Mouse (Mus musculus) kidney, embryonic 16.5 days (tissue): ENCODE measurements around the gene Zfp513. TPM values are rescaled to one million over a fixed set of nuclear protein-coding genes. Genes with fewer than 3 reads are reported as not detected.

ENCODE experiments used
- ATAC-seq: fragments of 200-750 bp; cut with Nextera tagmentation; 2 replicates; pipeline ENCODE4 v1.8.0; 2017; ENCODE audit warnings: moderate TSS enrichment; ENCODE audit not compliant: low FRiP score, low TSS enrichment
- H3K27ac ChIP-seq: fragments of 300-500 bp; sonication (generic); 2 replicates; pipeline ENCODE4 v1.5.1; 2014; ENCODE audit warnings: low read length
- H3K27me3 ChIP-seq: fragments of 300-500 bp; sonication (generic); 2 replicates; pipeline ENCODE4 v1.6.1; 2014; ENCODE audit warnings: low read length, control low read depth, mixed read lengths; ENCODE audit not compliant: insufficient read depth
- H3K36me3 ChIP-seq: fragments of 300-500 bp; sonication (generic); 2 replicates; pipeline ENCODE4 v1.6.1; 2014; ENCODE audit warnings: low read length, control low read depth, mixed read lengths; ENCODE audit not compliant: insufficient read depth
- H3K4me1 ChIP-seq: fragments of 300-500 bp; sonication (generic); 2 replicates; pipeline ENCODE4 v1.6.1; 2014; ENCODE audit warnings: low read length, control low read depth, mixed read lengths; ENCODE audit not compliant: insufficient read depth
- H3K4me2 ChIP-seq: fragments of 300-500 bp; sonication (generic); replicated peaks from 2 replicates; pipeline ENCODE4 v1.6.1; 2014; ENCODE audit warnings: low read depth, low read length
- H3K4me3 ChIP-seq: fragments of 300-500 bp; sonication (generic); 2 replicates; pipeline ENCODE4 v1.5.1; 2014; ENCODE audit warnings: mild to moderate bottlenecking, low read length
- H3K9ac ChIP-seq: fragments of 300-500 bp; sonication (generic); replicated peaks from 2 replicates; pipeline ENCODE4 v1.6.1; 2014; ENCODE audit warnings: low read length
- H3K9me3 ChIP-seq: fragments of 300-500 bp; sonication (generic); 2 replicates; pipeline ENCODE4 v1.6.1; 2016; ENCODE audit warnings: low read length, control low read depth
- WGBS: fragments of 180-500 bp; shearing (Covaris S2); extraction: QIAGEN DNeasy Blood & Tissue Kit; methylation state at CpG from one replicate; pipeline ENCODE4 v1.1.7; 2014; 5-methylcytosine and 5-hydroxymethylcytosine counted together
- polyA plus RNA-seq: library from polyadenylated mRNA; unstranded; fragments of >200 nt; fragmentation: Nextera tagmentation; extraction: Ambion mirVana; gene quantifications from 2 replicates; pipeline ENCODE4 v1.2.1, GENCODE M21; 2015

Zfp513 gene
- polyA plus RNA-seq, 1 experiment from 2014 or later: 9.9 TPM

- no peak overlapping the region for H3K4me2 ChIP-seq
- no peak overlapping the region for H3K4me3 ChIP-seq
- peaks cover 8% of the 10 kb centered on the region for H3K4me1 ChIP-seq
- no peaks in the 10 kb centered on the region for H3K27me3 ChIP-seq
- no peaks in the 10 kb centered on the region for H3K9me3 ChIP-seq
- H3K9ac ChIP-seq: no peak overlapping the region
- H3K36me3 ChIP-seq: no peaks in the 10 kb centered on the region
- 91% methylated on average over 9 of the region's 9 CpGs for WGBS
- no peak for ATAC-seq
- no peak overlapping the region for H3K27ac ChIP-seq
These were observed 20.8 kb downstream of the Zfp513 start for GRCm38 (mm10) chr5:31181183-31181770.

- peak; percentile 98 for ATAC-seq
- Histone ChIP-seq H3K9me3 (no peaks in the 10 kb centered on the region), H3K4me1 (peaks cover 8% of the 10 kb centered on the region), H3K9ac (peak within 1 kb of the TSS; percentile 91), H3K27me3 (no peaks in the 10 kb centered on the region), H3K4me2 (peak within 1 kb of the TSS; percentile 93), H3K4me3 (peak within 1 kb of the TSS; percentile 99), H3K36me3 (no peaks in the 10 kb centered on the region), H3K27ac (peak within 1 kb of the TSS; percentile 99)
- WGBS: under 1% methylated on average over 59 of the region's 59 CpGs
These were observed 22.1 kb downstream of the Zfp513 start, which contains the start of the genes Gm29609 and Gtf3c2 for GRCm38 (mm10) chr5:31179766-31180630. Gene Gm29609 (minus strand): TSS chr5:31179911. Gene Gtf3c2 (minus strand): TSS chr5:31180144.

DNA sequence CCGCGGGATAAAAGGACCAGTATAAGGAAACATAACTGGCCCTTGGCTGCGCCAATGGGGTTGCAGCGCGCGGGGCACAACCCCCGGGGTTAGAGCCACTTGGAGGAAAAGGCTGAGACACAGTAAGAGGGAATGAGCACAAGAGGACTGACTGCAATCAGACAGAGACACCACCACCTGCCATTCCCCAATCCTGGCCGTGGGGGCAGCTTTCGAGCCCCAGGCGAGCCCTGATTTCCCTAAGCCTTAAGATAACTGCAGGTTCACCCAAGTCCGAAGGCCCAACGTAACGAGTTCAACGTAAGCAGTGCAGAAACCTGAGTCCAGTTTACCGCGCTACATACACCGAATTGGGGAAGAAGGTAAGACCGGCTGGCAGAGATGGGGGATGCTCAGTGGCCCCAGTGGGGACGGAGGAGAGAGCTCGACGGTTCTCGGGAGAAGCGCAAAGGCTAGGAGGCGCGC is 22.8 kb downstream of the Zfp513 start:
- Histone ChIP-seq H3K27ac (peak overlapping the region; percentile 99), H3K27me3 (no peaks in the 10 kb centered on the region), H3K36me3 (0 out of 2 replicates have a peak, but pooled peaks cover under 1% of the 10 kb centered on the region), H3K4me3 (peak overlapping the region; percentile 99), H3K9ac (peak overlapping the region; percentile 91), H3K4me1 (peaks cover 8% of the 10 kb centered on the region), H3K9me3 (no peaks in the 10 kb centered on the region), H3K4me2 (peak overlapping the region; percentile 93)
- peak; percentile 62 for ATAC-seq
- WGBS: under 1% methylated on average over 25 of the region's 25 CpGs

GRCm38 (mm10) chr5:31168630-31169029 is 33.5 kb downstream of the Zfp513 start:
- ATAC-seq: no peak
- Histone ChIP-seq H3K4me2 (no peak overlapping the region), H3K27ac (no peak overlapping the region), H3K27me3 (no peaks in the 10 kb centered on the region), H3K36me3 (peaks cover 78% of the 10 kb centered on the region), H3K9me3 (no peaks in the 10 kb centered on the region), H3K4me3 (no peak overlapping the region), H3K4me1 (no peaks in the 10 kb centered on the region), H3K9ac (no peak overlapping the region)
- WGBS: 91% methylated on average over 4 of the region's 4 CpGs

GRCm38 (mm10) chr5:31164878-31165277 is 37.2 kb downstream of the Zfp513 start:
- no peak overlapping the region for H3K27ac ChIP-seq
- H3K4me2 ChIP-seq: no peak overlapping the region
- H3K4me1 ChIP-seq: no peaks in the 10 kb centered on the region
- peaks cover 72% of the 10 kb centered on the region for H3K36me3 ChIP-seq
- no peak for ATAC-seq
- no peaks in the 10 kb centered on the region for H3K9me3 ChIP-seq
- no peak overlapping the region for H3K4me3 ChIP-seq
- H3K27me3 ChIP-seq: no peaks in the 10 kb centered on the region
- no peak overlapping the region for H3K9ac ChIP-seq
- 96% methylated on average over 1 of the region's 1 CpGs for WGBS

- no peak overlapping the region for H3K4me3 ChIP-seq
- peaks cover 73% of the 10 kb centered on the region for H3K36me3 ChIP-seq
- ATAC-seq: no peak
- H3K4me2 ChIP-seq: no peak overlapping the region
- no peak overlapping the region for H3K27ac ChIP-seq
- no peaks in the 10 kb centered on the region for H3K27me3 ChIP-seq
- no peak overlapping the region for H3K9ac ChIP-seq
- no peaks in the 10 kb centered on the region for H3K9me3 ChIP-seq
- no peaks in the 10 kb centered on the region for H3K4me1 ChIP-seq
These were observed 39.6 kb downstream of the Zfp513 start for GRCm38 (mm10) chr5:31162462-31162861.

DNA sequence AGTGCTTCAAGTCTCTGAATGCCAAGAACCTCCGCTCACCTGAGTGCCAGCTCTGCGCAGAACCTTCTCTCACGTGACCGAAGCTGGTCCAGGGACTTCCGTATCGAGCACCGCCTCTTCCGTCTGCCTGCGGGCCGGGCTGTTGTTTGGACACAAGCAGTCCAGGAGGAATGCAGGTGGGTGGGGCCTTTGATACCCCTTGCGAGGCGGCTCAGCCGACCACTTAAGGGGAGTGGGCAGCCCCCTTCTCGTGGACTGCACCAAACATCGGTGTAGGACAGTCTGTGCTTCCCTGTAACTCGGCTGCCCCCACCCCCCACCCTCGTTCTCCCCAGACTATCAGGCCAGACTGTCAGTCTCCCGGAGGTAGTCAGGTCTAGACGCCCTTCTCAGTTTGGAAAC is 48.0 kb downstream of the Zfp513 start, which contains the start of gene Mpv17:
Mpv17 (minus strand) TSS at position 100 of the 402 bp plus-strand sequence.
- Histone ChIP-seq H3K9me3 (no peaks in the 10 kb centered on the region), H3K4me3 (peak within 1 kb of the TSS; percentile 68), H3K4me2 (peak within 1 kb of the TSS; percentile 93), H3K27ac (peak within 1 kb of the TSS; percentile 61), H3K9ac (peak within 1 kb of the TSS; percentile 75), H3K27me3 (no peaks in the 10 kb centered on the region), H3K4me1 (peaks cover 13% of the 10 kb centered on the region), H3K36me3 (peaks cover 24% of the 10 kb centered on the region)
- under 1% methylated on average over 19 of the region's 19 CpGs for WGBS
- peak; percentile 96 for ATAC-seq

DNA sequence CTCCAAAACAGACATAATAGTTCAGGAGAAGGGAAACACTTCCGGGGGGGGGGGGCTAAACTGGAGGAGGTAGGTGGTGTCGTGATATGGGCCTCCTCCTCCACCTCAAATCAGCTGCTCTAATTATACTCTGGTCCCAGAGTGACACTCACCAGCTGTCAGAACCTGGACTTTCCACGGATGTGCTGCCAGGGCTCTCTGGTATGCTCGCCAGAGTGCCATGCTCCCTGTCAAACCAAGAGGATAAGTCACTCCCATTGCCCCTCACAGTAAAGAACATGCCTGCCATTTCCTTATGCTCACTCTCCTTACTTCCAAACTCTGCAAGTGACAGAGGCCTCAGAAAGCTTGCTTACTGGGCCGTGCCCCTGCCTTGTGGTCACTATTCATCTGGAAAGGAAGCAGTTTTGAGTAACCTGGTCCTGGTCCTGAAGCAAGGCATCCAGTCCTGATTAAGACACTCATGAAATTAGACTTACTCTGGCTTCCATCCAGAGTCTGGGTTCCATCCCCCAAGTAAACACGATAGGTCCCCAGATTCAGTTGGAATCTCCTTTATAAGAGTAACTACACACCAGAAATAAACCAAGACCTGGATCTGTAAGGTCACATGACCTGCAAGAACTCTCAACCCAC is 48.5 kb downstream of the Zfp513 start:
- no peaks in the 10 kb centered on the region for H3K27me3 ChIP-seq
- peaks cover 13% of the 10 kb centered on the region for H3K4me1 ChIP-seq
- H3K4me3 ChIP-seq: peak overlapping the region; percentile 68
- H3K4me2 ChIP-seq: peak overlapping the region; percentile 93
- peak overlapping the region; percentile 75 for H3K9ac ChIP-seq
- peak overlapping the region; percentile 11; the same call in 1 of the 2 replicates for H3K27ac ChIP-seq
- peaks cover 18% of the 10 kb centered on the region for H3K36me3 ChIP-seq
- 17% methylated on average over 6 of the region's 6 CpGs for WGBS
- ATAC-seq: peak; percentile 25; the same call in 1 of the 2 replicates
- H3K9me3 ChIP-seq: no peaks in the 10 kb centered on the region

DNA sequence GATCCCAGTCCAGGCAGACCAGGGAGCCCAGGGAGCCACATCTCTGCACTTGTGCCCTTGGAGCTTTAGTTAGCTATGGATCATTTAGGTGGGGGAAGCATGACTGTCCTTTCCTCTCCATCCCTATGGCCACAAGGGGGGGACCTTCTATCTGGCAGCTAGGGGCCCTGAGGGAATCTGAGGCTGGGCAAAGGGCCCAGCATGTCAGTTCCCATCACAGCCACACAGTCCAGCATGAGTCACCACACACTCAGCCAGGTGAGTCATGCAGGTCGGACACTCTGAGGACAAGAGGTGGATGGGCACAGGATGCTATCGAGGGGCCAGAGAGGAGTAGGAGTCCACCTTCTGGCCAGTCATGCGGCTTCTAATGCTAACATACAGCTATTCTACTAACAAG is 50.4 kb downstream of the Zfp513 start:
- no peak overlapping the region for H3K27ac ChIP-seq
- 93% methylated on average over 3 of the region's 3 CpGs for WGBS

More for the DNA sequence above, 50.4 kb downstream of the Zfp513 start:
- Histone ChIP-seq H3K4me2 (no peak overlapping the region), H3K27me3 (no peaks in the 10 kb centered on the region), H3K4me3 (no peak overlapping the region), H3K4me1 (peaks cover 13% of the 10 kb centered on the region), H3K36me3 (peaks cover under 1% of the 10 kb centered on the region), H3K9ac (no peak overlapping the region), H3K9me3 (no peaks in the 10 kb centered on the region)
- no peak for ATAC-seq
